Mouse (Mus musculus): Measurements from ENCODE around the gene Spata17.

The Spata17 gene

DNA sequence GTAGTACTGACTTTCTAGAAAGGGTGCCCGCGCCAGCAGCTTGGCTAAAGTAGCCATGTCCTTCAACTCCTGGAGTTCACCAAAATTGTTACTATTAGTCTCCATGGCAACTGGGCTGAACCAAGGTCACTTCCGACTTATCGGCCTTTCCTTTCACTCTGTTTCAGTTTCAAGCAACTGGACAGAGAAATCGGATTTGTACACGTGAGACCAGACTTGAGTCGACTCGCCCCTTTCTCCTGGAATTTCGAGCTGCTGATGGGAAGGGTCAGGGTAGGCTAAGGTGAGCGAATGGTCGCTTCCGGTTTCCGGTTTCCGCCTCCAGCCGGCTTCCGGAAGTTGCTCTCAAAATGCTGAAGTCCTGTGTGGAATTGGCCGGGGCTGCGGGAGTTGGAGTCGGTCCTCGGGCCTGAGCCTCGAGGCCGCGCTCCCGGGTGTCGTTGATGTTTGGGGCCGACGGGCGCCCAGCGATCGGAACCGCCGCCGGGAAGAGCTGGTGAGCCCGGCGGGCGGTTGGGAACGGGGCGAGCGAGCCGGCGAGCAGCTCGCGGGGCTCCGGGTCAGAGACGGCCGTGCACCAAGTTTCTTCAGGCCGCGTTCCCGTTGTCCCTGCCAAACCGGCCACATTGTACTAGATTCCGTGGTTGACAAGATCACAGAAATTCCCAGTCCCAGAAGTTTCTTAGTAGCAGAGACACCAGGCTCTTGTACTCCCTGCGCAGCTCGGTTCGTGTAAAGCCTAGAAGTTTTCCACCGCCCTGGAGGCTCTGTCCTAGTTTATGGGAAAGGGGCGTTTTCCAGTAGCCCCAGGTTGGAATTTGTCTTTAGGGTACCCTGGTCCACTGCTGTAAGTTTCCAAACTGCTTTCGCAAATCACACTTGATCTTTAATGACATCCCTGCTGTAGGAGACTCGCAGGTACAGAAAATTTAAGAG is at the start of gene Spata17, which contains the start of gene Gpatch2:
Gene Spata17, minus strand, starts transcription at position 285 of the 936 bp plus-strand sequence.
Gene Gpatch2, plus strand, starts transcription at position 328 of the 936 bp plus-strand sequence.
- DNase-seq = peak; percentile 70 to 83

DNA sequence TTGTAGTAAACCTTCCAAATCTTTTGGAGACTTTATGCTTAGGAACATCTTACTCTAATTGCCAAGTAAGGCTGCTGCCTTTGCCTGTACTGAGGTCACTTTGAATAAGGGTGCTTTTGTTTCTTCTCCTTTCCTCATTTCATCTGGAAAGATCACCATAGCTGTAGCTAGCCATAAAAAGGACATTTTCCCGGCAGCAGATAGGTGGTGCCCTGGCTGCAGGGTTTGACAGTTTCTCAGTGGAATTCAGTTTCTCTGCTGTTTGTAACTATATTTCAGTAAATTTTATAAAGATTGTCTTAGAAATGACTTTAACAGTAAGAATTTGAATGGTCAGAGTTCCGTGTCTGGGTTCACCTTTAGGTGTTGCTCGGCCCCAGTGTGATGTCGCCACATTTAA is 43.5 kb upstream of the Spata17 start:
- DNase-seq = no peak

DNA sequence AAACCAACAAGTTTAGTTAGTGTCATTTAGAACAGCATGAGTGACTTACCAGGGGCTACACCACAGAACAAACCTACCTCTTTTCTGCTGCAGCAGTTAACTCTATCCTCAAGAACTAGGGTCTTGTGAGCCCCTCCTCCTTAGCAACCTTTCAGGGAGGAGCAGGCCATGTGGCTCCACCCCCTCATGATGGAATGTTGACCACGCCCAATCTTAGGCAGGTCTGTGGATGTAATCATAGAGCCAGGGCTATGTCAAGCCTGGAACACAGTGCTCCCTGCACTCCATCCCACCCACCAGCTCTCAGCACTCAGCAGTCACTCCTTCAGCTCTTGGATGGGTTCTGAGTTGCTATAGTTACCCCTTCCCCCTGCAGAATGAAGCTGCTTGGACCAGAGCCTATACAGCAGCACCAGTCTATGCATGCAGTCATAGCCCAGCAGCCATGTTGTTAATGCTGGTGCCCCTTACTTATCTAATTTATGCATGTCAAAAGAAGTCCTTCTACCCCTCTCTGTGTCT is 35.5 kb upstream of the Spata17 start:
- DNase-seq = no peak

DNA sequence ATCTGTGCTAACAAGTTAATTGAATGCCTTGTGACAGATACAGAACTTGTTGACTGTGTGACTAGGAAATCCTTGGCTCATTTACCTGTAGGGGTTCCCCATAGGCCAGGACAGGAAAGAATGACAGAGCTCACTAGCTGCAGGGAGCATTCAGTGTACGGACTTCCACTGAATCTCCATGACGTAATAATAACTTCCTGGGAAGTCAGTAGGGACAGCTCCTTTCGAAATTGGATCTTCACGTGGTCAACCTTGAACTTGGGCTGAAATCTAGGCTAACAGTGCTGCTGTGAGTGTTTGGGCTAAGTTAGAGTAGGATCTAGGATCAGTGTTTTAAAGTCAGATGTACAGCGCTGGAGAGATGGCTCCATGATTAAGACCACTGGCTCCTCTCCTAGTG is 29.5 kb upstream of the Spata17 start:
- no peak for DNase-seq

DNA sequence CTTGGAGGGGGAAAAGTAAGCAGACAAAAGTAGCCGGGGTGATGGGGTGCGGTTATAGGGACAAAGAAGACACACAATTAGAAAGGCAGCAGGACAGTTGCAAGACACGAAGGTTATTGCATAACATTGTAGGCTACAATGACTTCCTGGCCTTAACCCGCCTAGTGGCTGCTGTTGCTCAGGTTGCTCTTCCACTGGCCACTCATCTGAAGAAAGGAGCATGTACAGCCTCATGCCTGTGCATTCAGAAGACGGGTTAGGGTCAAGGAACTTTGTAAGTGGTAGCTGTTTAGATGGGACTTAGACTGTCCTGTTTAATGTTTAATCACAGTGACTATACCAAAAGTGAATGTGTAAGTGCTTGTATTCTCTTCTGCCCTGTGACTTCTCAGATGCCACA is 26.1 kb upstream of the Spata17 start:
- DNase-seq = peak; percentile 4 to 38

DNA sequence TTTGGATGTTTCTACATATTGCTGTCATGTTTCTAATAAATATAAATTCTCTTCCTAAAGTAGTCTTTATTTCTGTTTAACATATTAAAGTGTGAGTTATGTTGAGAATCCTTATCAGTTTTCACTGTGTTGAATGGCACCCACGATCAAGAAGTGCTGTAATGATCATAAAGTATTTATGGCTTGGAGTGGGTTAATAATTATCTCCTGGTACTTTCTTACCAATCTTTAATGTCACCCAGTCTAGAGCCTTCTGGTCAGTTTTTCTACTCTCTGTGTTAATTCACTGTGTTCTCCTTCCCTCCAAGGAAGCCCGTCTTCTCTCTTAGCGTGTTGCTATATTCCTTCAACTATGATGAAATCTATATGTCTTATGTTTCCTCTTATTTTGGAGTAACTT is 25.0 kb upstream of the Spata17 start:
- no peak for DNase-seq

DNA sequence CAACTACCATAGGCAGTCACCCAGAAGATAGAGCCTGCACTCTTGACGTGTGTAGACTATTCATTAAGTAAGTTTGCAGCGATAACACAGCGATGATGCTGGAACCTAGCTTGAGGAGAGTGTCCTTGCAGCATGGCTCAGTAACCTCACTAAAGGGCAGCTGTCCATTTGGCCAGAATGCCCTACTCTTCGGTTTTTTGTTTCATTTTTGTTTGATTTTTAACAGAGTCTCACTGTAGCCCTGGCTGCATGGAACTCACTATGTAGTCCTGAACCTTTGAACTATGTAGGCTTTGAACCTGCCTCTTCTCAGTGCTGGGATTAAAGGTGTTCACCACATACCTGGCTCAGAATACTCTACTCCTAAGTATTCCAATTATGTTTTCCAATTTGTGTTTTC is 22.8 kb upstream of the Spata17 start:
- peak; percentile 46 to 47 for DNase-seq

DNA sequence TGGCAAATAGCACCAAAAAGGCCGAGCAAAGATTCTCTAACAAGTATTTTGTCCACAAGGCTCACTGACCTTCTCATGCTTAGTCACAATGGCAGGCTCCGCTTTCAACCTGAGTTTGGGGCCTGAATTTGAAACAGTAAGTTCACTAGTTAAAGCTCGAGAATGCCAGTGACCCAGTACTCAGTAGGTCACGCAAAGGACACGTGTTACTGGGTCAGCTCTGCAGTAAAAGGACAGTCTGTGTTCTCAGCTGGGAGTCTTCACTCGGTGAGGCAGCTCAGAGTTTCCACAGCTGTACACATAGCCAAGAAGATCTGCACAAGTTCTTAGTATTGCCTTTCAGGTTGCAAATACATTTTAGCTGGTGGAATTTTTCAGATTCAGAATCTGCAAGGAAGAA is 21.0 kb upstream of the Spata17 start:
- peak in 1 of 2 experiments; percentile 30 for DNase-seq

DNA sequence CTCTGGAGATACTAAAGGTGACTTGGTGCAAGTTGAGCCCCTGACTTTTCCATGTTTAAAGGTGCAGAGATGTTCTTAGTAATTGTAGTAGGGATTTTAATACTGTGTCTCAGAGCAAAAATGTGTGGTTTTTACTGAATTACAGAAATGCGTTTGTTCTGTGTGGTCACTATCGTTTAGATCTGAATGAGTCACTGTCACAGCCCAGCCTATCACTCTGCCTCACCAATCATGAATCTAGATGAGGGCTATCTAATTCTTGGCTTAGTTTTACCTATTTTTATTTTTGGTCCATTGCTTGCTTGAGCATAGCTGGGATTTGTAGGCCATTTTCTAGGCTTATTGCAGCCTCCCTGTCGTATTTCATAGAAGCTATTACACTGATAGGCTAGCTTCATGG is 19.9 kb upstream of the Spata17 start:
- no peak for DNase-seq

DNA sequence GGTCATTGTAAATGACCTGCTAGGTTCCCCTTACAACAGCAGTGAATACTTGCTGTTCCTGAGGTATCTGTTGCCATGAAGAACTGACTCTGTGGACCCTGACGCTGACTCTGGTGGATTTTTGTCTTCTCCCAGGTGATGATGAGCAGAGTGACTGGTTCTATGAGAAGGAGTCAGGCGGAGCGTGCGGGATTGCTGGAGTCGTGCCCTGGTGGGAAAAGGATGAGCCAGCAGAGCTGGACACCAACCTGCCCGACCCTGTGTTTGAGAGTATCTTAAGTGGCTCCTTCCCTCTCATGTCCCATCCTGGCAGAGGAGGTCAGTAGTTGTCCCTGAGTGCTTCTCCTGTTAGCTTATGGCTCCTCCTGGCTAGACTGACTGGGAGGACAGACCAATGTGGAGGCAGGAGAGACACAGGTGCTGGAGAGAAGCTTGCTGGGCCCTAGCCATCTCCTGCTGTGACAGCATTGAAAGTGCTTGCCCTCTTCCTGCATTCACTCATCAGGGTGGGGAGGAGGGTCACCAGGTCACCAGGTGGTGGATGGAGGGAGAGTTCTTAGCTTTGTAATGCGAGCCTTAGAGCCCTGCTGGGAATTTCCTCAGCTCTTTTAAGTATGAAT is 17.8 kb upstream of the Spata17 start:
- DNase-seq = no peak

DNA sequence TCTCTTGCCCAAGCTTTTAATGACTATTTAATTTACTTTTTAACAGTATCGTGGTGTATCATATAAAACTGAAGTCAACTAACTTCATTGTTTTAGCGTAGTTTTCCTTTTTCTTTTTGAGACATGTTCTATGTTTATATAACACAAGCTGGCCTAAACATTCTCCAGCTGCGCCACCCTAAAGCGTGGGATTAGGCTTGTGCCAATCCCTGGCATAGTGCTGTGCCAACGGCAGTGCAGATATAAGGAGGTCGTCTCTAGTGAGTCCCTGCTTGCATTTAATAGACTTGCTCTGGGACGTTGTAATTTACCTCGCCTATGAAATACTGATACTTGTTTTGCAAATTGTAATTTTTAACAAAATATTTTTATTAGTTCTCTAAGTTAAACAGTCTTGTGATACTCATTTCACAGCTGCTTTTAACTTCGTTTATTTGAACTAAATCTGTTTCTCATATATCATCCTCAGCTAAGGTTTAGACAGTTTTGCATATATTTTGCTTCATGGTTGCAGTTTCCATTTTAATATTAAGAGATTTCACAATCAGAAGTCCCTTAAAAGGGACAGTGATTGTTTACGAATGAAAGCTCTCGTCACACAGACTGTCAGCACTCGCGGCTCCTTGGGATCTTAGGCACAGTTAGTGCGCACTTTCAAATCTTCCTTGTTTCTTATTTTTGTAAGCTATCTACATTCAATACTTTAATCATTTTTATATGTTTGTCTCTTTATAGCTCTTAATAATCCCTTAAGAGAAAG is 17.1 kb upstream of the Spata17 start:
- no peak for DNase-seq

DNA sequence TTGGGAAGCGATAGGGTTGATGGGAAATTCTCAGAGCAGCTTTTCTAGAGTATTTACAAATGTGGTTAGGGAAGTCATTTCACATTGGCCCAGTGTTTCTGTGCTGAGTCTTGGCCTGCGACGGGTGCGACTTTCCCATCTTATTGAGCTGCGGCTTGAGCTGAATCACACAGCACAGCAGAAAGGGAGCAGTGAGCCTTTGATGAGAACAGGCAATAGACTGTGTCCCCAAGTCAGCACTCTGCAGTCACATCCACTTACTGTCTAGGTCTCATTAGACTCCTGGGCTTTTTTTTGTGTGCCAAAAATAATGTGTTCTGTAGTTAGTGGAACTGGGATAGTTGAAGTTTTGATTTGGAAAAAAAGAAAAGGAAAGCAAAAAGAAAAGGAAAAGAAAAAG is 15.0 kb upstream of the Spata17 start:
- DNase-seq = no peak

DNA sequence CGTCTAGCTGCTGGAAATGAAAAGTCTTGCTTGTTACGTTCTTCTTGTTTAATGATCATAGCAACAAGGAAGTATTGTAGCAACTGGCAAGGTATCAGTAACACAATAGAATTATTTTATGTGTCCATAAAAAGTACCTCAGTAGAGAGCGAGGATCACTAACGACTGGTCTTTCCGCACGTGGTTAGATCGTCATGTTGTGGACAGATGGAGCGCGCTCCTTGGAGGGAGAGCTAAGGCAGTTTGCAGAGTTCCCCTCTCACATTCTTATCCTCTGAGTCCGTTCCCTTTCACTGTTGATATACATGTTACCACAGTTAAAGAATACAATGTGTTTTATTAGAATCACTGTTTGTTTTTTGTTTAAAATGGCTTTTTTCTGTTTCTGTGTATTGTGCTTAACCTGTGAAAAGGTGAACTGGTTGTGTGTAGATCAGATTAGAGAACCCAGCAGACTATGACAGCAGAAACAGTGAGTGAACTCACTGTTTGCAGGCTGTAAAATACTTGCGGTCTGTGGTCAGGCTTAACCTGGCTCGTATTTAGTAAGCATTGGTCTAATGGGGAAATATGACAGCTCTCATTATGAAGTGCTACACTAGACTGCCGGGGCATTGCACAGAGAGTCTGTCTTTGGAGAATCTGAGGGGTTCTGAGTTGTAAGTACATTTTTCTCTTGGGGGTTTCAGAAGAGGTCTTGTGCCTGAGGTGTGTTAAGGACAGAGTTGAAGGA is 13.3 kb upstream of the Spata17 start:
- no peak for DNase-seq

DNA sequence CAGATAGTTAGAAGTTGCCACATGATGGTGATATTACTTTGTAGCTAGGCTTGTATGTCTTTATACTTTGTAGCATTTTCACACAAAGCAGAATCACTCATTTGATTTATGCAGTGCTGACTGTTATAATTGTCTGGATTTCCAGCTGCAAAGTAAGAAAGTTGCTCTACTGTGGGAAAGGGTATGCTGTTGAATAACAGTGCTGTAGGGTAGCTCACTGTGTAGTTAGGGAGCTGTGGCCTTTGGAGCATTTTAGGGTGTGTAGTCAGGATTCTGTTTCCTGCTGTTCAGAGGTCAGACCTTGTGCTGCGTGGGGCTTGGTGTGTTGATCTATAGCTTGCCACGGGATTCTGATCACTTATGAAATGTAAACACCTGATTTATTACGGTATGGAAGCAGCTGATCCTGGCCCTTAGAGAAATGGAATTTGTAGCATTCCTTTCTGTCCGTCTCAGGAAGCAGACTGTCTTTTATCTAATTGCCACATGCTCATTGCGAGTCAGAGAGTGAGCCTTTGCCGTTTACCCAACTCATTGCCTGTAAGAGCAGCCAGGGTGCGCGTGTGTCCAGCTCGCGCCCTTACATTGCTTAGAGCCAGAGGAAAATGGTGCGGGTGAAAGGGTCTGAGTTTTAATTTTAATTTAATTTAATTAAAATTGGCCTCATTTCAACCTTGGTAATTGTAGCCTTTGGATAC is 11.2 kb upstream of the Spata17 start:
- no peak for DNase-seq

DNA sequence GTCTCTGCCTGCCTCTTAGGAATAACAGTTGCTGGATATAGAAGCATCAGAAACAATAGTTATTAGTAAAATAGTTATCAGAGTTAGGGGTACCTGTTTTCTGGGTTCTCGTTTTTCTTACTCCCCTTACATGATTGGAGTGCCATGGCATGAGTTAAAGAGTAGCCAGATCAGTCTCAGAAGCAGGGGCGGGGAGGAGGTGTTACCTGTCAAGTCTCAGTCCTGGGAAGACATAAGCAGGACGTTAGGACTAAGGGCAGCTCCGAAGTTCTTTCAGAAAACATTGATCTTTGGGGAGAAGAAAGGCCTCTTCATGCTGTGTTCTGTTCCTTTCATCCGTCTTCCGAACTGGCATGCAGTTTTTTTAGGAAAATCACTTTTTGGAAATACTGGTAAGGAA is 5.5 kb upstream of the Spata17 start:
- peak; percentile 20 to 42 for DNase-seq

DNA sequence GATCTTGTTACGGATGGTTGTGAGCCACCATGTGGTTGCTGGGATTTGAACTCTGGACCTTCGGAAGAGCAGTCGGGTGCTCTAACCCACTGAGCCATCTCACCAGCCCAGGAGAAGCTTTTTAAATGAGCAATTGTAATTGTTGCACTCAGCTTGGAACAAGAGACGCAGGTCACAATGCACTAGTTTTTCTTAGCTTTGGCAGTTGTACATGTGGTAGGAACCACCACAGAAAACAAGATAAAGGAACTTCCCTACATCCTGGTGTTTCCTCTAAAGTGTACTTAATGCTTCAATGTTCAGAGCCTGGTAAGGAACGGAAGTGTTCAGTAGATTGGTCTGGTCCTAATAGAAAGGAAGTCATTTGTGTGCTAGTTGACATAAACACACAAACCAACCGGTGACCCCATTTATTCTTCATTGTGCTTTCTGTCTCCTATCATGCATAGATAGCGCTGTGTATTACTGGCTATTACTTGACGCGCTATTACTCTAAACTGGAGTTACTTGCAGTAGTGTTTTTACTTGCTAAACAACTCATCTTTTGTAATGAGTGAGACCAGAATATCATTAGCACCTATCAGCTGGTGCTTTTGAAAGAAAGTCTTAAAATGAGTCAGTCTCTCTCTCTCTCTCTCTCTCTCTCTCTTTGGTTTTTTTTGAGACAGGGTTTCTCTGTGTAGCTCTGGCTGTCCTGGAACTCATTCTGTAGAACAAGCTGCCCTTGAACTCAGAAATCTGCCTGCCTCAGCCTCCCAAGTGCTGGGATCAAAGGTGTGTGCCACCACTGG is 1.6 kb upstream of the Spata17 start:
- DNase-seq = no peak

DNA sequence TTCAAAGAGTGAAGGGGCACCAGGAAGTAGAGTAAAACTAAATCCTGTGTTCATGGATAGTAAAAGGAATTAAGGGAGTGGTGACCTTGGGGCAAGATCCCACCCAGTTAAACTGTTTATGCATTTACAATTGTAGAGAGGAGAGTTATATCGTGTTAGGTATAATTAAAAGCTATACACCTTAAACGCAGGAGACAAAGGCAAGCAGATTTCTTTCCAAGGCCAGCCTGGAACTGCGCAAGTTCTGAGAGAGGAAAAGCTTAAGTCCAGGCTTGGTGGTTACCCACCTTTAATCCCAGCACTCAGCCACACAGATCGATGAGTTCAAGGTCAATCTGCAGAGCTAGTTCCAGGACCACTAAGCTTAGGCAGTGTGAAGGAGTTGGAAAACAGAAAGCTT is 4.5 kb downstream of the Spata17 start:
- DNase-seq = no peak

DNA sequence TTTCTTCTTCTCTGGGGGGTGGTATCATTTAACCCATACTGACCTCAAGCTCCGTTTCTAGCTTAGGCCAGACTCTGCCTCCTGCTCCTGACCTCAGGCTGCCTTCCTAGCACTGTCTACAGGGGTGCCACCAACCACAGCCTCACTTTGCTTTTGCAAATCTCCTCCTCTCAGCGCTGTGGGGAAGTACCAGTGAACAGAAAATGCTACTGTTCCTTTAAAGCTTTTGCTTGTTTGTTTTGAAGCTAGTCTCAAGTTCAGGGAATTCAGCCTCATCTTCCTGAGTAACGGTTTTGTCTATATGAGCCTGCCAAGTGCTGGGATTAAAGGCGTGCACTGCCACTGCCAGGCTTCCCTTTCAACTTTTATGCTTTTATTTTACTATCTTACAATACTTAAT is 5.8 kb downstream of the Spata17 start:
- no peak for DNase-seq

DNA sequence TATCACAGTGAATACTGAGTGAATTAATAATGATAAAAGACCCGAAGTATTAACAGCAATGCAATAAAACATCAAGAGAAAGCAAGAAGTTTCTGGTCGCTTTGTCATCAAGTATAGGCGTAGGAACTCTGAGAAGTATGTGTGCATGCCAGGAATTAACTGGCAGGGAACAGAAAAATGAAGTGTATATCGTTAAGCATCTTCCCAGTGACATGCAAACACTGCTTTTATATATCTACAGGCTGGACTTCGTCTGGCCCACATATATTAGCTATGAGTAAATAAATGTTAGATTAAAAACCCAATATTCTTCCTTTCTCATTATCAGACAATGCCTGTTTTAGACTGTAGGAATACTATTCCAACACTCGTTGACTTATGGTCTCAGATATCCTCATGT is 9.8 kb downstream of the Spata17 start:
- no peak for DNase-seq

DNA sequence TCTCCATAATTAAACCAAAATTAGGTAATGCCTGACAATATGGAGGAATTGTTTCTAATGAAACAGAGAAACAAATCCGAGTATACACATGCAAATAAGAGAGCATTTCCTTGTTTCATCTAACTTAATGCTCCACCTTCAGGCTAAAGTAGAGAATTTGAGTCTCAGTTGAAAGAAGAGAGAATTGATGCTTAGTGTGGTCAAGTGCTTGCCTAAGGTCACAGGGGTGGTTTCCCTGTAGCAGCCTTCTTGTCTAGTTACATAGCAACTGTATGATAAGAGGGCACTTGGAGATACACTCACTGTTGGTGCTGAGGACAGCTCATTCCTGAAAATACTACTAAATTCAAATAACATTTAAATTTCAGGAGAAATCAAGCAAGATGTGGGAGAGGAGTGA is 36.7 kb downstream of the Spata17 start:
- DNase-seq = no peak

DNA sequence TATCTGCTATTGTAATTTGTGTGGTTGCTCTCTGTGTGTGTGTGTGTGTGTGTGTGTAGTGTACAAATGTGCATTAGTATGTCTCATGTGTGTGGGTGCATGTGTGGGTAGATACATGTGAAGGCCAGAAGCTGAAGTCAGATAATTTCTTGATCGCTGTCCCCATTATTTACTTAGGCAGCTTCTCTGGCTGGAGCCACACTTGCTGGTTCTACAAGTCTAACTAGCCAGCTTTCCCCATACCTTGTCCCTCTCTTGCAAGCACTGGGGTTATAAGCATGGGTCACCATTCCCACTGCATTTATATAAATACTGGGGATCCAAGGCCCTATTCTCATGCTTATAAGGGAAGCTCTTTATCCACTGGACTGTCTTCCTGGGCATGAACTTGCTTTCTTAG is 39.3 kb downstream of the Spata17 start:
- DNase-seq = no peak

All from kidney, adult 8-10 months (tissue).